Mouse (Mus musculus) C2C12 (cell line): ENCODE measurements around the gene Fbxw11.

Source experiments
- CTCF ChIP-seq: IDR thresholded peaks from one replicate; pipeline ENCODE4 v1.5.1; 2011; ENCODE audit not compliant: control insufficient read depth, insufficient read depth, insufficient read length
- MYOD1 ChIP-seq: IDR thresholded peaks from one replicate; pipeline ENCODE4 v1.6.1; 2011; ENCODE audit warnings: low read depth; ENCODE audit not compliant: control insufficient read depth, insufficient read length
- USF1 ChIP-seq: IDR thresholded peaks from one replicate; pipeline ENCODE4 v1.6.1; 2011; ENCODE audit warnings: low read depth, mild to moderate bottlenecking, control low read depth, moderate library complexity

GRCm38 (mm10) chr11:32671480-32671879, 29.0 kb downstream of the Fbxw11 start:
- TF ChIP-seq CTCF = no peak
- no peak for TF ChIP-seq MYOD1
- TF ChIP-seq USF1 = no peak
